Mouse (Mus musculus) inflammation-experienced regulatory T-cells (primary cell): Measurements from ENCODE around the gene Mgam. TPM values are rescaled to one million over a fixed set of nuclear protein-coding genes. Genes with fewer than 3 reads are reported as not detected.

ENCODE experiments used
- polyA plus RNA-seq, 2 experiments: library from polyadenylated mRNA; unstranded; fragments of 100-300 nt; shearing (Covaris generic); gene quantifications; one replicate each; pipeline ENCODE4 v1.2.1; 2017

The Mgam gene
- polyA plus RNA-seq = under 1 TPM; 0.10 to 0.84 TPM

DNA sequence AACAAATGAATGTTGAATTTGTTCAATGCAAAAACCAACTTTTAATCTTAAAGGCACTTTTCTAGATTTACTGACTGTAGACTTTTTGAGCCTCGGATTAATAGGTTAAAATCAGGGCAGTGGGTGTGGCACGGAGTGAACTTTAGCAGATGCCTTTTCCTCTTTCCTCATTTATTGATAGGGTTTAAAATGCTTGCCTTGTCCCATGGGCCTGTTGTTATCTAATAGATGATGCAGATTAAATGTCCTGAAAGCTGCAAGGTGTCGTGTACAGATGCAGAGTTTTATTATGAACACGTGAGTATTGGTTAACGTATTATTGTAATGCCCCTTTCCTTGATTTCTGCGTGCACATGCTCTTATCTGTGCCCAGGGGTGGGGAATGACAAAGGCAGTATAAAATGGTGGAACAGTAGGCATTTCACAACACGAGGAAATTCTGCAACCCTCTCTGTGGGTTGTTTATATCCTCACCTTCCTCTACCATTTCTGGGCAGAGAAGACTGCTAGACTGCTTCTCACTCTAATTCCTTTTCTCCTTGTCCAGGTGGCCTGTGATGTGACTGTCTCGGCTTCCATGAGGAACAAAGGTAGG lies at the start of gene Mgam:
Gene Mgam, plus strand, starts transcription at position 426 of the 595 bp plus-strand sequence.

DNA sequence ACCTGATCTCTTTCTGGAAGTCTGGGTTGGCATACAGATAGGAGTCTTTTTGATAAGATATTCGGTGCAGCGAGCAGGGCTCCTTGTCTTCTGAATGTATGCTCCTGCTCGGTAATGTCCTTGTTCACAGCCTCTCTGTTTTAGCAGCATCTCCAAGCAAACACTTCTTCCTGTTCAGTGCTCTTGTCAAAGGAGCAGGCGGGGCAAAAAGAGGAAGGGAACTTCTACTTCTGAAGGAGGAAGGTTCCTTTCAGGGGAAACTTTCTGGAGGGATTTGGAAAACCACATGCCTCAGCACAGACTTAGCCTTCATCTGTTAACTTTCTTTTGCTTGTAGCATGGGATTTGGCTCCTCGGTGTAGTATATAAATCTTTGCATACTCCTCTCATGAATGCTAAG lies 43.0 kb upstream of the Mgam start, which contains the start of gene Clec5a:
Gene Clec5a, minus strand, starts transcription at position 177 of the 400 bp plus-strand sequence.

DNA sequence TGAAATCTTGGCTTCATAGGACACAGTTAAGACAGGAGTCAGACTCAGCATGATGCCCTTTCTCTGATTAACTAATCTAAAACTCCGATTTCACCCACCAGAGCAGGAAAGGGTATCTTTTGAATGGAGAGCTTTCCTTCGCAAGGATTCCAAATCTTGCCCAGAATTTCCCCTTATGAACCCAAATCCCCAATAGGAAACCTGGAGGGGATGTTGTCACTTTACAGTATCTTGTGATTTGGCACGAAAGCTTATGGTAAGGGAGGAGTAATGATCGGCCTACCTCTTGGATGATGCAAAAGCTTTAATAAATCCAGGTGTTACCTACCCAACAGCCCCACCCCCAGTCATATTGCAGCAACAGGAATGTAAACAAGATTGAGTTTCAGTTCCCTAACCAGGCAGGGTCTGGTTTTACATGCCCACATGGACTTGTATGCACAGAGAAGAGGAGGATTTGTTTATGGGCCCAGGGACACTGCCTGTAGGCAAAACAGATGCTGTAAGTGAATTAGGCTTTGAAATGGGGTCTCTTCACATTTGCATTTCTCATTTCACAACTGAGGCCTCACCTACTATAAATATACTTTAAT lies 15.3 kb upstream of the Mgam start, which contains the start of gene Tas2r138:
Gene Tas2r138, minus strand, starts transcription at position 51 of the 593 bp plus-strand sequence.

Other genes starting within 250 kb of the Mgam start
- gene E330009J07Rik, start 192.7 kb upstream of the Mgam start, polyA plus RNA-seq = 10 to 100 TPM; 10.4 to 23.9 TPM
- under 1 TPM; 0.21 to 0.42 TPM for gene Wee2, start 189.7 kb upstream of the Mgam start, polyA plus RNA-seq
- gene Ssbp1, start 157.5 kb upstream of the Mgam start, polyA plus RNA-seq = 100 to 1,000 TPM; 106 to 109 TPM
- gene Tas2r137, start 137.6 kb upstream of the Mgam start, polyA plus RNA-seq = not detected
- not detected for gene Tas2r108, start 135.3 kb upstream of the Mgam start, polyA plus RNA-seq
- under 1 TPM in 1 of 2 experiments, not detected in 1; 0.84 TPM for gene Prss37, start 109.3 kb upstream of the Mgam start, polyA plus RNA-seq
- under 1 TPM in 1 of 2 experiments, not detected in 1; 0.06 TPM for gene Olfr461, start 73.8 kb upstream of the Mgam start, polyA plus RNA-seq
- under 1 TPM in 1 of 2 experiments, not detected in 1; 0.16 TPM for gene Olfr460, start 59.3 kb upstream of the Mgam start, polyA plus RNA-seq
- gene Clec5a, start 43.0 kb upstream of the Mgam start, polyA plus RNA-seq = 1 to 10 TPM in 1 of 2 experiments, under 1 TPM in 1; 0.16 to 1.2 TPM
- 1 to 10 TPM in 1 of 2 experiments, not detected in 1; 1.2 TPM for gene Tas2r138, start 15.5 kb upstream of the Mgam start, polyA plus RNA-seq